25 mouse cellular contexts compared by ENCODE assay signal in genomic region chr11:10481007-10481698, GRCm38 (mm10).
DNase-seq lines count a peak whose midpoint lies in the region; ATAC-seq and TF ChIP-seq lines count a peak whose summit lies in the region.
"Had no signal": no experiment of that assay in that cellular context is flagged by ENCODE, and none has a peak within 500 bp of the region (broad histone marks: within the 10 kb centered on the region; RNA-seq: fewer than 3 reads in every experiment).

No protein-coding gene starts in this region.

- no peak for TF ChIP-seq POLR2A in heart, adult 2 months (IDR thresholded peaks at IDR 0.05; ENCODE audit: insufficient read depth, low read depth, low read length)

- H3K4me1 ChIP-seq in midbrain, embryonic 11.5 days (ENCODE audit: control insufficient read depth, insufficient read depth, low read length), result no peaks in the 10 kb centered on the region
- H3K4me1 ChIP-seq in midbrain, embryonic 14.5 days (ENCODE audit: control insufficient read depth, insufficient read depth, low read length), result no peaks in the 10 kb centered on the region
- H3K4me1 ChIP-seq in heart, adult 2 months (ENCODE audit: control insufficient read depth, insufficient read depth, low read length), result no peaks in the 10 kb centered on the region
- H3K4me1 ChIP-seq: embryonic facial prominence, embryonic 13.5 days; embryonic facial prominence, embryonic 15.5 days; forebrain, embryonic 13.5 days had no signal

- no peak overlapping the region for H3K9ac ChIP-seq in midbrain, embryonic 11.5 days (ENCODE audit: low read length)
- no peak overlapping the region for H3K9ac ChIP-seq in midbrain, embryonic 14.5 days (replicated peaks; ENCODE audit: low read length)
- H3K9ac ChIP-seq in heart, adult 2 months (ENCODE audit: low read depth, low read length), result no peak overlapping the region
- H3K9ac ChIP-seq: embryonic facial prominence, embryonic 13.5 days; embryonic facial prominence, embryonic 15.5 days; forebrain, embryonic 13.5 days had no signal

- H3K27ac ChIP-seq in midbrain, embryonic 11.5 days (ENCODE audit: low read depth, low read length), result no peak overlapping the region
- no peak overlapping the region for H3K27ac ChIP-seq in midbrain, embryonic 14.5 days (replicated peaks; ENCODE audit: low read depth, low read length)
- no peak overlapping the region for H3K27ac ChIP-seq in heart, adult 2 months
- H3K27ac ChIP-seq: embryonic facial prominence, embryonic 13.5 days; embryonic facial prominence, embryonic 15.5 days; forebrain, embryonic 13.5 days had no signal

- intact Hi-C loops in heart, adult 2 months (cut with DNase I), result no loop called here

- no peak for TF ChIP-seq CTCF in heart, adult 2 months (IDR thresholded peaks at IDR 0.05)

- no peaks in the 10 kb centered on the region for H3K9me3 ChIP-seq in midbrain, embryonic 11.5 days (ENCODE audit: control insufficient read depth, low read length)
- H3K9me3 ChIP-seq in midbrain, embryonic 14.5 days (ENCODE audit: control insufficient read depth, low read length), result no peaks in the 10 kb centered on the region
- H3K9me3 ChIP-seq: embryonic facial prominence, embryonic 13.5 days; embryonic facial prominence, embryonic 15.5 days; forebrain, embryonic 13.5 days; G1E had no signal

- WGBS in midbrain, embryonic 11.5 days, result 79% methylated on average over 2 of the region's 2 CpGs
- WGBS in midbrain, embryonic 14.5 days, result 88% methylated on average over 2 of the region's 2 CpGs
- WGBS in heart, adult 2 months, result 59% methylated on average over 2 of the region's 2 CpGs

- no peak for ATAC-seq in midbrain, embryonic 11.5 days (ENCODE audit: low FRiP score)
- ATAC-seq in midbrain, embryonic 14.5 days (ENCODE audit: low FRiP score, low TSS enrichment), result no peak
- peak; percentile 85 for ATAC-seq in granulocyte monocyte progenitor cell, adult 5-6 weeks (replicated peaks; ENCODE audit: poor library complexity, severe bottlenecking)
- no peak for ATAC-seq in erythroblast, adult 5-6 weeks (replicated peaks; ENCODE audit: low FRiP score, poor library complexity, severe bottlenecking)
- ATAC-seq: activated CD4-positive, CD25-positive, alpha-beta regulatory T cell, adult 4 months; CD4-positive, CD25-positive, alpha-beta regulatory T cell, adult 4 months; forebrain, embryonic 13.5 days; forebrain, embryonic 16.5 days; Patski had no signal

- H3K79me2 ChIP-seq in heart, adult 2 months (replicated peaks; ENCODE audit: control insufficient read depth, insufficient read depth, low read length), result no peaks in the 10 kb centered on the region

- DNase-seq in midbrain, embryonic 11.5 days (ENCODE audit: low spot score, missing footprints), result peak; percentile 51
- no peak for DNase-seq in midbrain, embryonic 14.5 days
- DNase-seq in heart, adult 2 months, result no peak
- DNase-seq: adrenal gland, adult 8-10 months; adrenal gland, postnatal 14 days; adrenal gland, postnatal 36 days; B cell, adult 2 months; cerebellum, adult 11 months; cerebellum, adult 18-20 months; cerebellum, adult 8-10 months; cerebellum, adult 9-11 months; cerebellum, postnatal 14 days; cerebellum, postnatal 36 days; embryo, embryonic 11 days had no signal

- H3K36me3 ChIP-seq in midbrain, embryonic 11.5 days (ENCODE audit: control insufficient read depth, insufficient read depth, low read length), result no peaks in the 10 kb centered on the region
- no peaks in the 10 kb centered on the region for H3K36me3 ChIP-seq in midbrain, embryonic 14.5 days (ENCODE audit: control insufficient read depth, insufficient read depth, low read length)
- no peaks in the 10 kb centered on the region for H3K36me3 ChIP-seq in heart, adult 2 months (ENCODE audit: control insufficient read depth, insufficient read depth, low read length)
- H3K36me3 ChIP-seq: embryonic facial prominence, embryonic 13.5 days; embryonic facial prominence, embryonic 15.5 days; G1E had no signal

- no peak overlapping the region for H3K4me3 ChIP-seq in midbrain, embryonic 11.5 days (ENCODE audit: low read depth, low read length)
- H3K4me3 ChIP-seq in midbrain, embryonic 14.5 days (replicated peaks; ENCODE audit: low read depth, low read length), result no peak overlapping the region
- H3K4me3 ChIP-seq in heart, adult 2 months, result no peak overlapping the region
- H3K4me3 ChIP-seq: embryonic facial prominence, embryonic 13.5 days; embryonic facial prominence, embryonic 15.5 days; forebrain, embryonic 13.5 days had no signal

- no peak for TF ChIP-seq EP300 in heart, adult 2 months (IDR thresholded peaks at IDR 0.05; ENCODE audit: insufficient read depth, low read depth, low read length)

- no peak overlapping the region for H3K4me2 ChIP-seq in midbrain, embryonic 11.5 days
- H3K4me2 ChIP-seq in midbrain, embryonic 14.5 days (ENCODE audit: low read length), result no peak overlapping the region
- H3K4me2 ChIP-seq: embryonic facial prominence, embryonic 13.5 days; embryonic facial prominence, embryonic 15.5 days; forebrain, embryonic 13.5 days had no signal

- H3K27me3 ChIP-seq in midbrain, embryonic 11.5 days (ENCODE audit: control insufficient read depth, insufficient read depth, low read length), result no peaks in the 10 kb centered on the region
- H3K27me3 ChIP-seq in midbrain, embryonic 14.5 days (ENCODE audit: control insufficient read depth, insufficient read depth, low read length), result no peaks in the 10 kb centered on the region
- H3K27me3 ChIP-seq in heart, adult 2 months (ENCODE audit: control insufficient read depth, insufficient read depth, low read length), result no peaks in the 10 kb centered on the region
- H3K27me3 ChIP-seq: CH12.LX; embryonic facial prominence, embryonic 13.5 days; embryonic facial prominence, embryonic 15.5 days; forebrain, embryonic 13.5 days; Patski had no signal
